Mouse (Mus musculus) MEL (cell line): ENCODE measurements around the gene Drc3.

ENCODE experiments used
- CTCF ChIP-seq, 3 experiments: IDR thresholded peaks in 2 of 3; conservative IDR thresholded peaks in 1 of 3; 2 replicates each; pipeline ENCODE4 v1.5.1; 2011 to 2012; ENCODE audit warnings: low read length in 3 of 3, low read depth in 2 of 3, mild to moderate bottlenecking in 2 of 3, improper control_type of control experiment in 1 of 3, inconsistent platforms in 1 of 3, mixed read lengths in 1 of 3, moderate library complexity in 1 of 3; ENCODE audit not compliant: control insufficient read depth in 1 of 3, insufficient read depth in 1 of 3, poor library complexity in 1 of 3, severe bottlenecking in 1 of 3
- GATA1 ChIP-seq: IDR thresholded peaks from 2 replicates; pipeline ENCODE4 v1.6.1; 2011; ENCODE audit warnings: low read depth, low read length, improper control_type of control experiment

DNA sequence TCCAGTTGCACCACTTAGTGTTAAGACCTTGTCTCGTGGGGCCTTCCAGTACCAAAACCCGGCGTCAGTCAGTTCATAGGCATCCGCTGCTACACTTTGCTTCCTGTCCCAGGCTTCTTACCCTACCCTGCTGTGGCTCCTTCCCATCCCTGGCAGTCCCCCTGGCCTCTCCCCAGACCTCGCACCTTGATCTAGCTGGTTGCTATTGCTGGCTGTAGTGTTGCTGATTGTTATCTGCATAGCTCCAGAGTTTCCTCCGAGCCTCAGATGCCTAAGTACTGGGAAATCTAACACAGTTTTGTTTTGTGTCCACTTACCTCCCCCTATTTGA, 65.3 kb downstream of the Drc3 start:
- no peak for TF ChIP-seq CTCF (IDR thresholded peaks at IDR 0.05 in 2 of 3, conservative IDR thresholded peaks at IDR 0.05 in 1 of 3; ENCODE audit: control insufficient read depth in 1 of 3, insufficient read depth in 1 of 3, low read depth in 2 of 3, low read length in 3 of 3, poor library complexity in 1 of 3, severe bottlenecking in 1 of 3)
- TF ChIP-seq GATA1, result peak; percentile 67
